Mouse (Mus musculus) cerebellum, adult 2 months (tissue): ENCODE results near the gene Troap.

Experiments
- CTCF ChIP-seq: fragments of 200-500 bp; IDR thresholded peaks from 2 replicates; pipeline ENCODE4 v1.5.1; 2011; ENCODE audit warnings: low read depth, mild to moderate bottlenecking, control low read depth, low read length, moderate library complexity, borderline replicate concordance; ENCODE audit not compliant: insufficient read depth
- POLR2A ChIP-seq: fragments of 200-500 bp; IDR thresholded peaks from 2 replicates; pipeline ENCODE4 v1.6.1; 2011; ENCODE audit warnings: low read length, control low read depth, borderline replicate concordance; ENCODE audit not compliant: insufficient read depth

GRCm38 (mm10) chr15:99107866-99108265, 33.5 kb downstream of the Troap start:
- no peak for TF ChIP-seq POLR2A
- no peak for TF ChIP-seq CTCF
